In genomic region chr1:78008811-78009410, GRCm38 (mm10) we compare ENCODE assay signal across 8 mouse cellular contexts.
A peak's percentile ranks its signal among the peaks of the same experiment; 100 is the strongest.
DNase-seq lines count a peak whose midpoint lies in the region; ATAC-seq lines count a peak whose summit lies in the region.

No protein-coding gene starts in this region.

- no peak overlapping the region for H3K27ac ChIP-seq in hindbrain, embryonic 10.5 days
- H3K27ac ChIP-seq in hindbrain, embryonic 12.5 days, result no peak overlapping the region
- no peak overlapping the region for H3K27ac ChIP-seq in neural tube, embryonic 15.5 days (replicated peaks)

- no peak overlapping the region for H3K4me2 ChIP-seq in hindbrain, embryonic 12.5 days (replicated peaks)
- peak overlapping the region; percentile 25 for H3K4me2 ChIP-seq in neural tube, embryonic 15.5 days

- no peak overlapping the region for H3K9ac ChIP-seq in hindbrain, embryonic 12.5 days
- no peak overlapping the region for H3K9ac ChIP-seq in neural tube, embryonic 15.5 days (replicated peaks)

- peaks cover 12% of the 10 kb centered on the region; the same call in 1 of the 2 replicates for H3K4me1 ChIP-seq in hindbrain, embryonic 10.5 days (replicated peaks)
- H3K4me1 ChIP-seq in hindbrain, embryonic 12.5 days, result peaks cover 4% of the 10 kb centered on the region; the same call in 1 of the 2 replicates
- H3K4me1 ChIP-seq in neural tube, embryonic 15.5 days, result peaks cover 6% of the 10 kb centered on the region; the same call in 1 of the 2 replicates

- DNase-seq in hindbrain, embryonic 10.5 days (ENCODE audit: low spot score), result peak; percentile 50
- DNase-seq in R1 (ENCODE audit: low read depth, low spot score), result peak; percentile 86
- DNase-seq in c-Kit-positive CD71-positive TER-119-positive erythroid progenitor cells, embryonic 14.5 days (ENCODE audit: low spot score), result peak; percentile 0
- peak; percentile 24 for DNase-seq in kidney, postnatal 14 days
- DNase-seq in spleen, postnatal 4 days (ENCODE audit: low spot score in 2 of 2), result no peak

- H3K36me3 ChIP-seq in hindbrain, embryonic 10.5 days, result no peaks in the 10 kb centered on the region
- no peaks in the 10 kb centered on the region for H3K36me3 ChIP-seq in hindbrain, embryonic 12.5 days
- no peaks in the 10 kb centered on the region for H3K36me3 ChIP-seq in neural tube, embryonic 15.5 days

- H3K4me3 ChIP-seq in hindbrain, embryonic 10.5 days, result no peak overlapping the region
- no peak overlapping the region for H3K4me3 ChIP-seq in hindbrain, embryonic 12.5 days
- H3K4me3 ChIP-seq in neural tube, embryonic 15.5 days (replicated peaks), result no peak overlapping the region

- no peaks in the 10 kb centered on the region for H3K9me3 ChIP-seq in hindbrain, embryonic 10.5 days
- no peaks in the 10 kb centered on the region for H3K9me3 ChIP-seq in hindbrain, embryonic 12.5 days (replicated peaks)
- H3K9me3 ChIP-seq in neural tube, embryonic 15.5 days (replicated peaks), result no peaks in the 10 kb centered on the region

- H3K27me3 ChIP-seq in hindbrain, embryonic 10.5 days (ENCODE audit: insufficient read depth, poor library complexity, severe bottlenecking), result peaks cover 25% of the 10 kb centered on the region; the same call in 1 of the 2 replicates
- no peaks in the 10 kb centered on the region for H3K27me3 ChIP-seq in hindbrain, embryonic 12.5 days
- 0 out of 2 replicates have a peak, but pooled peaks cover 3% of the 10 kb centered on the region for H3K27me3 ChIP-seq in neural tube, embryonic 15.5 days (replicated peaks)

- ATAC-seq in hindbrain, embryonic 12.5 days (ENCODE audit: low FRiP score), result no peak
- ATAC-seq in neural tube, embryonic 15.5 days (ENCODE audit: low FRiP score), result no peak
- ATAC-seq in monocyte, adult 5-6 weeks (replicated peaks; ENCODE audit: insufficient number of reproducible peaks, low FRiP score, low TSS enrichment, poor library complexity, severe bottlenecking), result no peak

- 42% methylated on average over 16 of the region's 16 CpGs for WGBS in hindbrain, embryonic 10.5 days
- 31% methylated on average over 16 of the region's 16 CpGs for WGBS in hindbrain, embryonic 12.5 days
- WGBS in neural tube, embryonic 15.5 days, result 31% methylated on average over 16 of the region's 16 CpGs

Comparison
In these comparisons a context has a peak if more than half of its experiments do, and no peak if none do; other contexts are left out.
1. DNase-seq: peak in hindbrain, embryonic 10.5 days (single experiment), R1 (single experiment), c-Kit-positive CD71-positive TER-119-positive erythroid progenitor cells, embryonic 14.5 days (single experiment) and kidney, postnatal 14 days (single experiment); none in spleen, postnatal 4 days (0 of 2).